Mouse (Mus musculus) erythroid progenitor cell, adult 5-6 weeks (primary cell): Measurements from ENCODE around the gene Ano9. TPM values are rescaled to one million over a fixed set of nuclear protein-coding genes. Genes with fewer than 3 reads are reported as not detected.
A peak's percentile ranks its signal among the peaks of the same experiment; 100 is the strongest.

ENCODE experiments used
- ATAC-seq: replicated peaks from 2 replicates; pipeline ENCODE4 v1.8.0; 2016; ENCODE audit warnings: moderate number of reproducible peaks, mild to moderate bottlenecking, moderate TSS enrichment, inconsistent platforms; ENCODE audit not compliant: poor library complexity, low FRiP score, severe bottlenecking
- total RNA-seq, 2 experiments: library from RNA; stranded (forward) in 1 of 2; stranded (reverse) in 1 of 2; fragments of 150-400 nt in 1 of 2; fragments of 186-747, 209-891 nt in 1 of 2; gene quantifications; 2 replicates each; pipeline versions ENCODE4 v1.2.3 to v1.2.4; 2015 to 2017; ENCODE audit warnings: low replicate concordance in 2 of 2

The Ano9 gene
- total RNA-seq, 2 experiments from 2014 or later = not detected

DNA sequence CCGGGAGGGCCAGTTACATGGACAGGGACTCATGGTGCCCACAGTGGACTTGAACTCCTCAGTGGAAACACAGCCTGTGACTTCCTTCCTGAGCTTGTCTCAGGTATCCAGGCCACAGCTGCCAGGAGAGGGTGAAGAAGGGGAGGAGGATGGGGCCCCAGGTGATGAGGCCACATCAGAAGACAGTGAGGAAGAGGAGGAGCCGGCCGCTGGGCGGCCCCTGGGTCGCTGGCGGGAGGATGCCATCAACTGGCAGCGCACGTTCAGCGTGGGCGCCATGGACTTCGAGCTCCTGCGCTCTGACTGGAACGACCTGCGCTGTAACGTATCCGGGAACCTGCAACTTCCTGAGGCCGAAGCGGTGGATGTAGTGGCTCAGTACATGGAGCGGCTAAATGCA lies 49.3 kb downstream of the Ano9 start:
- no peak for ATAC-seq

DNA sequence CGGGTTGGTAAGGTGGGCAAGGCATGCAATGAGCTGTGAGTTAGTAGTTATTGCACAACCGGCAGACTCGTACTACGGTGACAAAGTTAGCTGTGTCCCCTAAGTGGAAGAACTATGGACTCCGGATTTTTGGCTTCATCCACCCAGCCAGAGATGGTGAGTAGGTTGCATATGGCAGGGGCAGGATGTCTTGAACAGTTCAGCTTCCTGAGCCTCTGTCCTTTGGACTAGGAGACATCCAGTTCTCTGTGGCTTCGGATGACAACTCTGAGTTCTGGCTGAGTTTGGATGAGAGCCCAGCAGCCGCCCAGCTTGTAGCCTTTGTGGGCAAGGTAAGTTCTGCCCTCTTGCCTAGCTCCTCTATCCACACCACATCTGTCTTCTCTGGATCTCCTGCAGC lies 53.0 kb downstream of the Ano9 start:
- no peak for ATAC-seq

DNA sequence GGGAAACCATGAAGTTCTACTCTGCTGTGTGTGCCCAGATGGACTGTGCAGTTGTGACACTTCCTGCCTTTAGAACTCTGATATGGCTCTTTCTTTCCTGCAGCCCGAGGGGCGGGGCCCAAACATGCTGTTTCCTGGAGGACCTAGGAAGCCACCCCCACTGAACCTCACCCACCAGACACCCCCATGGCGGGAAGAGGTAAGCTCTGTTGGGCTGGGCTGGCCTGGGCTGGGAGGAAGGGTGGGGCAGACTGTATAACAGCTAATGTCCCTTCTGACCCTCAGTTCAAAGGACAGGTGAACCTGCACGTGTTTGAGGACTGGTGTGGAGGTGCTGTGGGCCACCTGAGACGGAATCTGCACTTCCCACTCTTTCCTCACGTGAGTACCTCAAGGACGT lies 53.4 kb downstream of the Ano9 start:
- no peak for ATAC-seq

DNA sequence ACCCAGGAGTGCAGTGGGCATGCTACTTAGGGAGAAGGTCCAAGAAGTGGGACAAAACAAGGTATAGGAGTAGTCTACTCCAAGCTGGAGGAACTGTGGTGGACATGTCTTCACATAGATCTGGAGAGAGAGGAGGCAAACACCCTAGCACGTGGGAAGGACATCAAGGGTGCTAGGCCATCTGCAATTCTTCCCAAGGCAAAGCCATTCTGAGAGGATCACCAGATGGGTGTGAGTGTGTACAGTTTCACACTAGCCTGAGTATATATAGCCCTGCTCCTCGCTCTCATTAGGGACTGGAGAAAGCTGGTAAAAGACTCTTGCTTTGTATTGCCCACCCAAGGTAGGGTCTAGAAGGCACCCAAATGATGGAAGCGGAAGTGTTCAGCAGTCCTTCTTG lies 54.3 kb downstream of the Ano9 start:
- ATAC-seq = no peak

DNA sequence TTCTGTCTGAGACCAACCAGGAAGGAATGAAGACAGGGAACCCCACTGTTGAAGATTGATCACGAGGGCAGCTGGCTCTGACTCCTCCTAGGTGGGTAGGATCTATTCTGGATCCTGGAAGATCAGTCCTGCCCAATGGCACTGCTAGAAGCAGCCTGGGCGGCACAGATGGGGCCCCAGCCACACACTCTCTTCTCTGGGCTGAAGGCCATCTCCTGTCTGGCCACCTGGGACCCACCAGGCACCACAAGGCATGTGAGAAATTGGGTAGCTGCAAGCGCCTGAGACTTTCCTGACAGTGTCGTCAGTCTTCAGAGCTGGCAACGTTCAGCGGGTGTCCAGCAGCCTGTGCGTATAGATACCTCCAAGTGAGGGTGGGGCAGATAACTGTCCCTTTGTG lies 55.1 kb downstream of the Ano9 start:
- no peak for ATAC-seq

DNA sequence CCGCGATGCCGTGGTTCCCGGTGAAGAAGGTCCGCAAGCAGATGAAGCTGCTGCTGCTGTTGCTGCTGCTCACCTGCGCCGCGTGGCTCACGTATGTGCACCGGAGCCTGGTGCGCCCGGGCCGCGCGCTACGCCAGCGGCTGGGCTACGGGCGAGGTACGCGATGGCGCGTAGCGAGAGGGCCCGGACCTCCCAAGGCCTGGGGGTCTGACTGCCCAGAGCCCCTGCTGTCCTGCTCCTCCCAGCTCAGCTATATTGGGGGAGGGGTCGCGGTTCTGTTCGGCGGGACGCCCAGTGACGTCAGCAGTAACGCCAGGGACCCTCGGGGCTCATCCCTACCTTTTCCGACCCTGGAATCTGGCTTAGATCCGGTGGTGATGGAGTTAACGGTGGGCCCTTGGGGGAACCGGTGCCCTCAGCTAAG lies 56.3 kb downstream of the Ano9 start:
- ATAC-seq = no peak

DNA sequence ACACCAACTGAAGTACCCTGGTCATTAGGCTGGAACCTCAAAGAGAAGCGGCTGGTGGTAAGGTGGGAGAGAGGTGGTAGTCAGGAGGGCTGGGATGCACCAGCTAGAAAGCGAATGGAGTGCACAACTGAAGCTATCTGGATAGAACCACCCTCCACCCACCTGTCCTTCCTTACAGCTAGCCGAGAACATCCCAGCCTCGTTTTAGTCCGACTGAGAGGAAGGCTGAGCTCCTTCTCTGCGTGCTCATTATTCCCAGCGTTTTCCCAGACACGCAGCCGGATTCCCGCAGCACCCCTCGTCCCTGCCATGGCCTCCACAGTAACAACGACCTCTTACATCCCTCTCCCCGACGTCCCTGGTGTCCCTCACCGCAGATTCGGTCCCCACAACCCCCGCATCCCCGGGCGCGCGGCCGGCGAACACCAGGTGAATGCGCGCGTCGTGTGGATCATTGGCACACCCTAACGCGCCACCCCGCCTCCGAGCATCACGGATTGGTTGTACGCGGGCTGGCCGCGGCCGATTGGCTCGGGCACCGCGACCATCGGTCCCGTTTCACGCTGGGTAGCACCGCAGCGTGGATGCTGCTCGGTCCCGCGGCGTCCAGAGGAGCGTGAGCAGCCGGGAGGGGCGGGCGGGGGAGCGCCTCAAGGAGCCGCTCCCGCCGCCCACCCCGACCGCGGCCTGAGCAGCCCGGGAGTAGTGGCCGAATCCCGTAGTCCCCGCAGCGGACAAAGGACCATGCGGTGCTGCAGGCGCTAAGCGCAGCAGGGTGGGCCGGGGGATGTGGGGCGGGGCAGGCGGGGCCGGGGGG lies 57.0 kb downstream of the Ano9 start, which contains the start of gene B4galnt4:
B4galnt4 (plus strand) TSS at position 679 of the 817 bp plus-strand sequence.
- ATAC-seq = 0 out of 2 replicates have a peak, but pooled peaks have one; percentile 44

DNA sequence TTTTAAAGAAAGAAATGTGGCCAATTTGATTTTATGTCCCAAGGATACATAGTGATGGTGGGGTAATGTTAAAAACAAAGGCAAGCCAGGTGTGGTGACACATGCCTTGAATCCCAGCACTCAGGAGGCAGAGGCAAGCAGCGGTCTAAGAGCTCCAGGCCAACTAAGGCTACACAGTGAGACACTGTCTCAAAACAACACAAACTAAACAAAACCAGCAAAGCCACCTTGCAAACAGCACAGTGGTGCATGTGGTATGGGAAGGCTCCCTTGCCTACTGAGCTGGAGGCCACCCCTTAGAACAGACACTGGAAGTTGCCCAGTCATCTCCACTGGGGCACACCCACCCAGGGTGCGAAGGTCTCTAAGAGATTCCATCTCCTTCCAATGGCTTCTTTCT lies 57.7 kb downstream of the Ano9 start:
- no peak for ATAC-seq

DNA sequence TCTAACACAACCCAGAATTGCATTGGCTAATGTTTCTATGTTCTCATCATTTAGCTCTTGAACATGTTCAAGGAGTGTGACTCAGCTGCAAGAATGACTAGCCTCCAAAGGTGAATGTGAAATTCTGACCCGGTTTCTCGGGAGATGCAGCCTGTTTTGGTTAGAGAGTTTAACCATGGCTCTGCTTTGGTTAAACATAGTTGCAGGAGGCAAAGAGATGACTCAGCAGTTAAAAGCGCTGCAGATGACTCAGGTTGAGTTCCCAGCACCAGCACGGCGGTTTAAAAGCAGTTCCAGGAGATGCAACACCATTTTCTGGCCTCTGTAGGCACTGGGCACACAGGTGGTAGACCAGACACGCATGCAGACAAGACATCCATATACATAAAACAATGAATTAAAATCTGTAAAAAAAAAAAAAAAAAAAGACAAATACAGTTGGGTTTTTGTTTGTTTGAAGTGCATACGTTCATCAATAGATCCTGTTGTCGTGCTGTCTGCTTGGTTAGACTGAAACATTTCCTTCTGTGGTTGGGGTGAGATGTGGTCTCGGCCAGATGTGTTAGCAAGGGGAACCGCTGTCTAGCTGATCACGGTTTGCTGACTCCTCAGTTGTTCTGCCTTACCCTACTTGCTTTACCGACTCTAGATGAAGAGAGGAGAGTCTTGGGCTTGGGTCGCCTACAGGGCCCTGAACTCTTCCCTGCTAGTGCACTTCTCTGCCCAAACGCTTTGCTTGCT lies 58.8 kb downstream of the Ano9 start:
- ATAC-seq = no peak

DNA sequence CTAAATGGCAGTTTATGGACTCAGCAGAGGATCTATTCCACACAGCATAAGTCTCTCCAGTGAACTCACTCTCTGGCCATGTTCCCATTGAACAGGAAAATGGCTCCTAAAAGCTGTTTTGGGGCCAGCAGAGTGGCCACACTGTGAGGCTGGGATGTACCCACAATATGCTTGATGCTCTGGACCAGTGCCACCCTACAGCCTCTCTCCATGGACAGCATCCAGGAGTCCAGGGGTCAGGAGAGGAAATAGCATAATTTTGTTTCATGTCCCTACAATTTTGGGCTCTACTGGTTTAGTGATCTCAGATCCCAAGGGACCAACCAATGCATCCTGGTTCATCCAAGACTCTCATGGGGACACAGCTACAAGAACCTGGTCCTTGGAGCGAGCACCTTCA lies 60.1 kb downstream of the Ano9 start:
- no peak for ATAC-seq

DNA sequence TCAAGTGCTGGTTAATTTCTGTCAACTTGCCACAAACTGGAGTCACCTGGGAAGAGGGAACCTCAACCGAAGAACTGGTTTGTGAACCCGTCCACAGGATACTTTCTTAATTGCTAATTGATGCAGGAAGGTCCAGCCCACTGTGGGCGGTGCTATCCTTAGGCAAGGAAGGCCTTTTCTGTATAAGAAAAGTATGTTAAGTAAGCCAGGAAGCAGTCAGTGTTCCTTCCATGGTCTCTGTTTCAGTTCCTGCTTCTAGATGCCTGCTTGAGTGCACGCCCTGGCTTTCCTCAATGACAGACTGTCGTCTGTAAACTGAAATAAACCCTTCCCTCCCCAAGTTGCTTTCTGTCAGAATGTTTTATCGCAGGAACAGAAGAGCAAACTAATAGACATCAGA lies 60.6 kb downstream of the Ano9 start:
- no peak for ATAC-seq

DNA sequence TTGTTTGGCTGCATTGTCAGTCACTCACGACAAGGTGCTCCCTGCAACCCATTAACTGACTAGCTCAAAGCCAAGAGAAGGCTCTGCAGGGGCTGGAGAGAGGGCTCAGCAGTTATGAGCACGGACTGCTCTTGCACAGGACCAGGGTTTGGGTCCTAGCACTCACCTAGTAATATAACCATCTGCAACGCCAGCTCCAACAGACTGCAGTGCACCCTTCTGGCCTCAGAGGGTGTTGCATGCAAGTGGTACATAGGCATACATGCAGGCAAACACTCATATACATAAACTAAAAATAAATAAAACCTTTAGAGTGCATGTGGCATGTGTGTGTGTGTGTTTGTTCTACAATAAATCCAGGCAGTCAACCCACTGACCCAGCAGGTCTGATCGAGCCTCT lies 61.8 kb downstream of the Ano9 start:
- ATAC-seq = no peak

DNA sequence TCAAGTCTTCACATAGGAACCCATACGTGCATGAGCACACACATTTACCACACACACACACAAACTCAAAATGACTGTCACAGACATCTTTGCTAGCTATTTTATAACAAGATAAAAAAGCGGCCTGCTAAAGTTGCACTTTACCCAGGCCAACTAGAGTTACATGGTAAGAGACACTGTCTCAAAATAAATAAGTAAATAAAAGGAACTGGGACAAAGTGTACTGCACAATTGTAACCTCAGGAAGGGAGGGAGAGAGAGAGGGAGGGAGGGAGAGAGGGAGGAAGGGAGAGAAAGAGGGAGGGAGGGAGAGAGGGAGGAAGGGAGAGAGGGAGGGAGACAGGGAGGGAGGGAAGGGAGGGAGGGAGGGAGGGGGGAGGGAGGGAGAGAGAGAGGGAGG lies 65.2 kb downstream of the Ano9 start:
- no peak for ATAC-seq

DNA sequence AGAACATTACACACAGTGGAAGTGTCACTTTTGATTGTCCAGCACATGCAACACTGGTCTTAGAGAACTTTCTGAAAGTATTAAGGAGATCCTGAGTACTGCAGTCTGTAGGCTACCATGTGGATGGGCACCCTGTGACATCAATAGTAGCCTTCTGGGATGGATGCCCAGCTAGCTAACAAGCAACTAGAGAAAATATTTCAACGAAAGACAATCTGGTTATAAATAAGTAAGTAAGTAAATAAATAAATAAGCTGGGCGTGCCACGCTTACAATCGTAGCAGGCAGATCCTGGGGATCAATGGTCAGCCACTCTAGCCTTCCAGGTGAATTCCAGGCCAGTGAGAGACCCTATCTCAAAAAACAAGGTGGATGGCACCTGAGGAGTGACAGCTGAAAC lies 65.6 kb downstream of the Ano9 start:
- ATAC-seq = no peak

Other genes with a start within 250 kb of the Ano9 start
- gene Psmd13, start 235.8 kb downstream of the Ano9 start, total RNA-seq (2015; ENCODE audit: low replicate concordance) = 74.2 and 90.1 TPM in 2 replicates
- gene Psmd13, start 235.8 kb downstream of the Ano9 start, total RNA-seq (2017; ENCODE audit: low replicate concordance) = 136 and 162 TPM in 2 replicates
- 14.4 and 16.3 TPM in 2 replicates for gene Sirt3, start 235.5 kb downstream of the Ano9 start, total RNA-seq (2015; ENCODE audit: low replicate concordance)
- 6.5 and 13.5 TPM in 2 replicates for gene Sirt3, start 235.5 kb downstream of the Ano9 start, total RNA-seq (2017; ENCODE audit: low replicate concordance)
- gene Cox8b, start 217.4 kb downstream of the Ano9 start, total RNA-seq (2015; ENCODE audit: low replicate concordance) = not detected in 2 replicates
- gene Cox8b, start 217.4 kb downstream of the Ano9 start, total RNA-seq (2017; ENCODE audit: low replicate concordance) = not detected in 2 replicates
- not detected in 2 replicates for gene Nlrp6, start 196.9 kb downstream of the Ano9 start, total RNA-seq (2015; ENCODE audit: low replicate concordance)
- not detected in 2 replicates for gene Nlrp6, start 196.9 kb downstream of the Ano9 start, total RNA-seq (2017; ENCODE audit: low replicate concordance)
- 0.72 TPM in 1 of 2 replicates, not detected in the other for gene Pgghg, start 176.4 kb downstream of the Ano9 start, total RNA-seq (2015; ENCODE audit: low replicate concordance)
- 0.90 and 1.3 TPM in 2 replicates for gene Pgghg, start 176.4 kb downstream of the Ano9 start, total RNA-seq (2017; ENCODE audit: low replicate concordance)
- gene Ifitm5, start 167.5 kb downstream of the Ano9 start, total RNA-seq (2015; ENCODE audit: low replicate concordance) = not detected in 2 replicates
- gene Ifitm5, start 167.5 kb downstream of the Ano9 start, total RNA-seq (2017; ENCODE audit: low replicate concordance) = not detected in 2 replicates
- not detected in 2 replicates for gene Gm45717, start 161.9 kb downstream of the Ano9 start, total RNA-seq (2015; ENCODE audit: low replicate concordance)
- not detected in 2 replicates for gene Gm45717, start 161.9 kb downstream of the Ano9 start, total RNA-seq (2017; ENCODE audit: low replicate concordance)
- gene Ifitm2, start 161.8 kb downstream of the Ano9 start, total RNA-seq (2015; ENCODE audit: low replicate concordance) = 61.6 and 73.4 TPM in 2 replicates
- gene Ifitm2, start 161.8 kb downstream of the Ano9 start, total RNA-seq (2017; ENCODE audit: low replicate concordance) = 14.5 and 51.7 TPM in 2 replicates
- 31.0 TPM in 1 of 2 replicates, not detected in the other for gene Ifitm1, start 150.6 kb downstream of the Ano9 start, total RNA-seq (2015; ENCODE audit: low replicate concordance)
- gene Ifitm1, start 150.6 kb downstream of the Ano9 start, total RNA-seq (2017; ENCODE audit: low replicate concordance) = 0.90 and 20.6 TPM in 2 replicates
- gene Ifitm3, start 107.0 kb downstream of the Ano9 start, total RNA-seq (2015; ENCODE audit: low replicate concordance) = 156 and 271 TPM in 2 replicates
- 73.5 and 106 TPM in 2 replicates for gene Ifitm3, start 107.0 kb downstream of the Ano9 start, total RNA-seq (2017; ENCODE audit: low replicate concordance)
- gene Ifitm6, start 99.9 kb downstream of the Ano9 start, total RNA-seq (2015; ENCODE audit: low replicate concordance) = 172 and 212 TPM in 2 replicates
- 65.6 and 95.9 TPM in 2 replicates for gene Ifitm6, start 99.9 kb downstream of the Ano9 start, total RNA-seq (2017; ENCODE audit: low replicate concordance)
- gene Gm17387, start 88.7 kb downstream of the Ano9 start, total RNA-seq (2015; ENCODE audit: low replicate concordance) = not detected in 2 replicates
- gene Gm17387, start 88.7 kb downstream of the Ano9 start, total RNA-seq (2017; ENCODE audit: low replicate concordance) = not detected in 2 replicates
- gene B4galnt4, start 56.7 kb downstream of the Ano9 start, total RNA-seq (2015; ENCODE audit: low replicate concordance) = not detected in 2 replicates
- 0.26 TPM in 1 of 2 replicates, not detected in the other for gene B4galnt4, start 56.7 kb downstream of the Ano9 start, total RNA-seq (2017; ENCODE audit: low replicate concordance)
- gene Pkp3, start 39.6 kb downstream of the Ano9 start, total RNA-seq (2015; ENCODE audit: low replicate concordance) = 4.3 TPM in 1 of 2 replicates, not detected in the other
- 0.91 and 1.3 TPM in 2 replicates for gene Pkp3, start 39.6 kb downstream of the Ano9 start, total RNA-seq (2017; ENCODE audit: low replicate concordance)
- gene Sigirr, start 17.2 kb downstream of the Ano9 start, total RNA-seq (2015; ENCODE audit: low replicate concordance) = 4.2 and 10.5 TPM in 2 replicates
- 1.5 TPM in 1 of 2 replicates, not detected in the other for gene Sigirr, start 17.2 kb downstream of the Ano9 start, total RNA-seq (2017; ENCODE audit: low replicate concordance)
- 278 and 380 TPM in 2 replicates for gene Ptdss2, start 4.6 kb upstream of the Ano9 start, total RNA-seq (2015; ENCODE audit: low replicate concordance)
- gene Ptdss2, start 4.6 kb upstream of the Ano9 start, total RNA-seq (2017; ENCODE audit: low replicate concordance) = 309 and 327 TPM in 2 replicates
- 9.6 and 16.2 TPM in 2 replicates for gene Rnh1, start 55.1 kb upstream of the Ano9 start, total RNA-seq (2015; ENCODE audit: low replicate concordance)
- gene Rnh1, start 55.1 kb upstream of the Ano9 start, total RNA-seq (2017; ENCODE audit: low replicate concordance) = 3.7 and 20.5 TPM in 2 replicates
- gene Hras, start 76.2 kb upstream of the Ano9 start, total RNA-seq (2015; ENCODE audit: low replicate concordance) = 39.8 and 94.4 TPM in 2 replicates
- gene Hras, start 76.2 kb upstream of the Ano9 start, total RNA-seq (2017; ENCODE audit: low replicate concordance) = 40.5 and 47.2 TPM in 2 replicates
- gene Lrrc56, start 76.4 kb upstream of the Ano9 start, total RNA-seq (2015; ENCODE audit: low replicate concordance) = 8.3 and 8.8 TPM in 2 replicates
- gene Lrrc56, start 76.4 kb upstream of the Ano9 start, total RNA-seq (2017; ENCODE audit: low replicate concordance) = 3.6 and 5.8 TPM in 2 replicates
- gene Lmntd2, start 96.3 kb upstream of the Ano9 start, total RNA-seq (2015; ENCODE audit: low replicate concordance) = 1.8 TPM in 1 of 2 replicates, not detected in the other
- gene Lmntd2, start 96.3 kb upstream of the Ano9 start, total RNA-seq (2017; ENCODE audit: low replicate concordance) = 2.2 TPM in 1 of 2 replicates, not detected in the other
- 33.1 and 33.9 TPM in 2 replicates for gene Rassf7, start 98.1 kb upstream of the Ano9 start, total RNA-seq (2015; ENCODE audit: low replicate concordance)
- 10.9 and 13.4 TPM in 2 replicates for gene Rassf7, start 98.1 kb upstream of the Ano9 start, total RNA-seq (2017; ENCODE audit: low replicate concordance)
- 80.1 and 114 TPM in 2 replicates for gene Phrf1, start 111.0 kb upstream of the Ano9 start, total RNA-seq (2015; ENCODE audit: low replicate concordance)
- 63.5 and 90.0 TPM in 2 replicates for gene Phrf1, start 111.0 kb upstream of the Ano9 start, total RNA-seq (2017; ENCODE audit: low replicate concordance)
- 52.8 and 81.4 TPM in 2 replicates for gene Irf7, start 148.7 kb upstream of the Ano9 start, total RNA-seq (2015; ENCODE audit: low replicate concordance)
- gene Irf7, start 148.7 kb upstream of the Ano9 start, total RNA-seq (2017; ENCODE audit: low replicate concordance) = 68.6 and 76.5 TPM in 2 replicates
- not detected in 2 replicates for gene Cdhr5, start 159.0 kb upstream of the Ano9 start, total RNA-seq (2015; ENCODE audit: low replicate concordance)
- not detected in 2 replicates for gene Cdhr5, start 159.0 kb upstream of the Ano9 start, total RNA-seq (2017; ENCODE audit: low replicate concordance)
- gene Sct, start 161.3 kb upstream of the Ano9 start, total RNA-seq (2015; ENCODE audit: low replicate concordance) = not detected in 2 replicates
- gene Sct, start 161.3 kb upstream of the Ano9 start, total RNA-seq (2017; ENCODE audit: low replicate concordance) = not detected in 2 replicates
- gene Drd4, start 174.2 kb upstream of the Ano9 start, total RNA-seq (2015; ENCODE audit: low replicate concordance) = not detected in 2 replicates
- not detected in 2 replicates for gene Drd4, start 174.2 kb upstream of the Ano9 start, total RNA-seq (2017; ENCODE audit: low replicate concordance)
- gene Deaf1, start 209.9 kb upstream of the Ano9 start, total RNA-seq (2015; ENCODE audit: low replicate concordance) = 46.5 and 55.8 TPM in 2 replicates
- 26.2 and 40.8 TPM in 2 replicates for gene Deaf1, start 209.9 kb upstream of the Ano9 start, total RNA-seq (2017; ENCODE audit: low replicate concordance)
- 13.4 and 26.7 TPM in 2 replicates for gene Tmem80, start 209.9 kb upstream of the Ano9 start, total RNA-seq (2015; ENCODE audit: low replicate concordance)
- 8.3 and 8.6 TPM in 2 replicates for gene Tmem80, start 209.9 kb upstream of the Ano9 start, total RNA-seq (2017; ENCODE audit: low replicate concordance)
- gene Eps8l2, start 221.1 kb upstream of the Ano9 start, total RNA-seq (2015; ENCODE audit: low replicate concordance) = not detected in 2 replicates
- gene Eps8l2, start 221.1 kb upstream of the Ano9 start, total RNA-seq (2017; ENCODE audit: low replicate concordance) = 1.4 TPM in 1 of 2 replicates, not detected in the other